Comparison of ENCODE assay signal across 8 mouse cellular contexts in the genomic region with DNA sequence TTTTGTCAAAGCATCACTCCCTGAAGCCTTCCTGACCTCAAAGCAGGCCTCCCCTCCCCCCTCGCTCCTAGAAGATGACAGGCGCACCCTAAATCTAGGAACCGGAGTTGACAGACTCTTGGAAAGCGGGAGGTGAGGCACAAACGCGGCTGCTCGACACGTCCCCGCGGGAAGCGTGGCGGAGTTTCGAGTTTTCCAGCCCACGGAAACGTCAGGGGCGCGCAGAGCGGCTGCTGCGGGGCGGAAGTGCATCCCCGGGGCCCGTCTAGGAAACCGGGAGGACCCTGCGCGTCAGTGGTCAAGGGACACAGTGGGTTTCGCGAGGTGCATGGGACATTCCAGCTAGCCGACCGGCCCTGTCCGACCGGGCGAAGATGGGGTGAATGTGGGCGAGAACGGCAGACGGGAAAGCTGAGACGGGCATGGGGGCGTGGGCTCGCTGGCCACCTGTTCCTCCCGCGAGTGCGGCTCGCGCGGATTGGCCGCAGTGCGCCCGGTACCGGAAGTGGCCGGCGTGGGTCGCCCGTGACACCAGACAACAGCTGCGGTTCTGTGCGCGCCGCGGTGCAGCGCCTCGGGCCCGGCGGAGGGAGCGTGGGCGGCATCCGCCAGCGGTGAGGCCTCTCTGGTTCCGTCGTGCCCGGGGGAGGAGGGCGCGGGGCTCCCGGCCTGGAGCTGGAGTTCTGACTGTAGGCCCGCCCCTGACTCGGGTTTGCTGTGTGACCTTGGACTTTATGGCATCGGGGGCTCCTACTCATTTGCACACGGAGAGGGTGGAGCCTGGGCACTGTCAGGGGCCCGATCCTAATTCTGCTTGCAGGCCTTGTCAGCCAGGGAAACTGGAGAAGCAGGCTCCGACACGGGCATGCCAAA. TPM values are rescaled to one million over a fixed set of nuclear protein-coding genes. Genes with fewer than 3 reads are reported as not detected.
DNase-seq lines count a peak whose midpoint lies in the region; ATAC-seq lines count a peak whose summit lies in the region.

A gene (plus strand): TSS at position 274 of the 873 bp plus-strand sequence.

- peak within 1 kb of the TSS; percentile 74 for H3K4me2 ChIP-seq in hindbrain, embryonic 15.5 days

- peak within 1 kb of the TSS; percentile 86 for H3K27ac ChIP-seq in hindbrain, embryonic 15.5 days (replicated peaks)

- peak; percentile 88 for DNase-seq in R1 (ENCODE audit: low read depth, low spot score)
- peak; percentile 79 to 85 for DNase-seq in cerebellum, postnatal 36 days
- DNase-seq in frontal cortex, postnatal 36 days (ENCODE audit: low spot score in 2 of 2) = peak; percentile 84 to 85
- peak; percentile 77 to 89 for DNase-seq in left cerebral cortex, adult 18-20 months (ENCODE audit: low spot score in 2 of 2)
- DNase-seq in lung, postnatal 4 days = peak; percentile 84 to 88
- DNase-seq in retina, postnatal 7 days (ENCODE audit: low read depth, low spot score) = peak; percentile 61
- peak; percentile 75 to 78 for DNase-seq in urinary bladder, adult 18-20 months (ENCODE audit: low spot score in 2 of 2)

- peaks cover 5% of the 10 kb centered on the region; the same call in 1 of the 2 replicates for H3K36me3 ChIP-seq in hindbrain, embryonic 15.5 days

- H3K27me3 ChIP-seq in hindbrain, embryonic 15.5 days = no peaks in the 10 kb centered on the region

- no peaks in the 10 kb centered on the region for H3K9me3 ChIP-seq in hindbrain, embryonic 15.5 days

- peak; percentile 87 for ATAC-seq in hindbrain, embryonic 15.5 days (ENCODE audit: low FRiP score, low read depth)

- H3K9ac ChIP-seq in hindbrain, embryonic 15.5 days = peak within 1 kb of the TSS; percentile 76

- under 1% methylated on average over 77 of the region's 78 CpGs for WGBS in hindbrain, embryonic 15.5 days

- H3K4me3 ChIP-seq in hindbrain, embryonic 15.5 days = peak within 1 kb of the TSS; percentile 80

- H3K4me1 ChIP-seq in hindbrain, embryonic 15.5 days (replicated peaks) = peaks cover 23% of the 10 kb centered on the region

RNA-seq across cellular contexts. Expression of the gene that starts here (rescaled TPM):
- polyA plus RNA-seq in hindbrain, embryonic 15.5 days (2015; fragmentation: Nextera tagmentation; extraction: Ambion mirVana) = 15.8 and 16.1 TPM in 2 replicates
- 10 to 100 TPM; 17.2 to 17.9 TPM for total RNA-seq in left cerebral cortex, adult 18-20 months (2021)

Comparison
In these comparisons a context has a peak if more than half of its experiments do, and no peak if none do; other contexts are left out.
1. Peak in every context shown above with its lines: DNase-seq, ATAC-seq, H3K4me3 ChIP-seq and H3K27ac ChIP-seq.